Mouse (Mus musculus) kidney, adult 2 months (tissue): ENCODE results near the gene Gnb5. TPM values are rescaled to one million over a fixed set of nuclear protein-coding genes. Genes with fewer than 3 reads are reported as not detected.
A peak's percentile ranks its signal among the peaks of the same experiment; 100 is the strongest.

Source experiments
- DNase-seq: peaks from one replicate; pipeline ENCODE4 v3.0.0; 2021
- H3K27ac ChIP-seq: fragments of 200-500 bp; 2 replicates; pipeline ENCODE4 v1.5.1; 2012; ENCODE audit warnings: low read depth, low read length, control low read depth, inconsistent platforms; ENCODE audit not compliant: insufficient read depth
- H3K27me3 ChIP-seq: fragments of 200-500 bp; replicated peaks from 2 replicates; pipeline ENCODE4 v1.6.1; 2012; ENCODE audit warnings: mild to moderate bottlenecking, moderate library complexity, low read length, inconsistent platforms; ENCODE audit not compliant: control insufficient read depth, insufficient read depth
- H3K36me3 ChIP-seq: fragments of 200-500 bp; 2 replicates; pipeline ENCODE4 v1.6.1; 2012; ENCODE audit warnings: mild to moderate bottlenecking, moderate library complexity, low read length, inconsistent platforms; ENCODE audit not compliant: control insufficient read depth, insufficient read depth
- H3K4me1 ChIP-seq: fragments of 200-500 bp; 2 replicates; pipeline ENCODE4 v1.6.1; 2011; ENCODE audit warnings: low read length; ENCODE audit not compliant: control insufficient read depth, insufficient read depth
- H3K4me3 ChIP-seq: fragments of 200-500 bp; 2 replicates; pipeline ENCODE4 v1.5.1; 2011; ENCODE audit warnings: mild to moderate bottlenecking, low read depth, low read length, control low read depth; ENCODE audit not compliant: insufficient read depth
- CTCF ChIP-seq: fragments of 200-500 bp; conservative IDR thresholded peaks from 2 replicates; pipeline ENCODE4 v1.5.1; 2011; ENCODE audit warnings: low read depth, mild to moderate bottlenecking, control low read depth, low read length, moderate library complexity, mixed read lengths; ENCODE audit not compliant: insufficient read depth, insufficient read length
- POLR2A ChIP-seq: fragments of 200-500 bp; IDR thresholded peaks from one replicate; pipeline ENCODE4 v1.6.1; 2011; ENCODE audit warnings: low read depth, low read length, control low read depth
- WGBS: fragments of 180-500 bp; shearing (Covaris S2); methylation state at CpG from one replicate; pipeline ENCODE4 v1.1.7; 2018; 5-methylcytosine and 5-hydroxymethylcytosine counted together
- polyA plus RNA-seq: library from polyadenylated mRNA; depleted of rRNA; stranded (reverse); fragments of >200 nt; gene quantifications from 2 replicates; pipeline ENCODE4 v1.2.3, GENCODE M21; 2012

Gene Gnb5
- polyA plus RNA-seq, 1 experiment = 18.0 TPM

DNA sequence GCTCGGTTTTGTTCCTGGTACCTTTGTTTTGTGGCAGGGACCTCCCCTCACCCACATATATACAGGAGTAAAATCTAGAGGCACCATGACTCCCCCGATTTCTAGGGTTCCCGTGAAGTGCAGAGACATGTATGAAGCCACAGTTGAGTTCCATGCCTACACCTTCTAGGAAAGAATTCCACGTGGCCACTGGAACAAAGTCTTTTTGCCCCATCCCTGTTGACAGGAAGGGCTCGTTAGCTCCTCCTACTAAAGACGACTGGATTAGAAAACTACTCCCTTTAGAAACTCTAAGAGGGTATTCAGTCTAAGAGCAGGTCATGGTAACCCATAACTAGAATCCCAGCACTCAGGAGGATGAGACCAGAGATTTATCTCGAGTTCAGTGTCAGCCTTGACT lies 1.8 kb upstream of the Gnb5 start:
- no peak for DNase-seq
- H3K36me3 ChIP-seq = no peaks in the 10 kb centered on the region
- no peaks in the 10 kb centered on the region for H3K4me1 ChIP-seq
- no peak overlapping the region for H3K4me3 ChIP-seq
- no peaks in the 10 kb centered on the region for H3K27me3 ChIP-seq
- H3K27ac ChIP-seq = no peak overlapping the region
- TF ChIP-seq POLR2A (no peak), CTCF (no peak)
- WGBS = 48% methylated on average over 7 of the region's 7 CpGs

DNA sequence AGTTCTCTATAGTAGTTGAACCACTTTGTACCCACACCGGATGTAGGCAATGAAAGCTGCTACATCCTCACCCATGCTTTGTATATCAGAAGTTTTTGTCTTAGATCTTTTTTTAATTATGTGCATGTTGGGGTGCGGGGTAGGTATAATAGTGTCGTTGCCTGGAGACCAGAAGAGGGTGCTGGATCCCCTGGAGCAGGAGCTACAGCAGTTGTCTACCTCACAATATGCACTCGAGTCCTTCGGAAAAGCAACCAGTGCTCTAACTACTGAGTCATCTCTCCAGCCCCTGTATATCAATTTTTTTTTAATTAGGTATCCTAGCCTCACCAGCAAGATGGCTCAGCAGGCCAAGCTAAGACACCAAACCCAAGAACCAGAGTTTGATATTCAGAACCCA lies 927 bp downstream of the Gnb5 start:
- Histone ChIP-seq H3K4me3 (no peak overlapping the region), H3K36me3 (no peaks in the 10 kb centered on the region), H3K27me3 (no peaks in the 10 kb centered on the region), H3K4me1 (no peaks in the 10 kb centered on the region), H3K27ac (no peak overlapping the region)
- 91% methylated on average over 5 of the region's 5 CpGs for WGBS
- DNase-seq = no peak
- TF ChIP-seq POLR2A = no peak
- TF ChIP-seq CTCF = no peak

DNA sequence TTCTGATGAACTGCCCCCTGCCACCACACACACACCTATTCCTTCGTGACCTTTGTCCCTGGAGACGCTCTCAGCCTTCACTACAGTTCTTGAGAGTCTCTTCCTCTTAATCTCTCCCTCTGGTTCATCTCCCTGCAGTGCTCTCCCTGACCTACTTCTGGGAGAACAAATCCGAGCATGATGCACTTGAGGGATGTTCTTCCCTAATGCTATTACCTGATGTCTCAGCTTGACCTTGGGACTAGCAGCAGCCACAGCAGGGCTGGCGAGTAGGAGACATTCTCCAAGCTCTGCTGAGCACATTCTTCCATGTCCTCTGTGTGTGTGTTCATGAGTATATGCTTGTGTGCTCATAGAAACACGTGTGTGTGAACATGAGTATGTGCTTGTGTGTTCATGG lies 2.5 kb downstream of the Gnb5 start:
- Histone ChIP-seq H3K27me3 (no peaks in the 10 kb centered on the region), H3K4me3 (no peak overlapping the region), H3K27ac (no peak overlapping the region), H3K36me3 (no peaks in the 10 kb centered on the region), H3K4me1 (no peaks in the 10 kb centered on the region)
- TF ChIP-seq CTCF = no peak
- no peak for TF ChIP-seq POLR2A
- WGBS = 66% methylated on average over 5 of the region's 5 CpGs
- DNase-seq = no peak

DNA sequence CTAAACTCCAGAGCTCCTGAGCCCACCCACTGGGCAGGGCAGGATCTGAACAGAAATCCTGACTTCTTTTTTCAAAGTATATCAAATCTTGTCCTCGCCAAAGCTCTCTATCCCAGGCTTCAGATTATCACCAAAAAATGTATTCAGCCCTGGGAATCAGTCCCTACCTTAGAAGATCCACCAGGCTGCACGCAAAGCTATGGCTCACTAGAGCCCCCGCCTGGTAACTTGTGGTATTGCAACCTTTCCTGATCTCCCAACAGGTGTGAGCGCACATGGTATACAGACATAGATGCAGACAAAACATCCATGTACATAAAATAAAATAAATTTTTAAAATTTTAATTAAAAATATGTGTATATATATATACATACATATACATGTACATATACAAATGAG lies 5.9 kb downstream of the Gnb5 start:
- Histone ChIP-seq H3K27ac (no peak overlapping the region), H3K4me3 (no peak overlapping the region), H3K27me3 (no peaks in the 10 kb centered on the region), H3K36me3 (no peaks in the 10 kb centered on the region), H3K4me1 (no peaks in the 10 kb centered on the region)
- TF ChIP-seq CTCF = peak; percentile 76
- TF ChIP-seq POLR2A = no peak
- DNase-seq = peak; percentile 72
- WGBS = 25% methylated on average over 4 of the region's 4 CpGs

DNA sequence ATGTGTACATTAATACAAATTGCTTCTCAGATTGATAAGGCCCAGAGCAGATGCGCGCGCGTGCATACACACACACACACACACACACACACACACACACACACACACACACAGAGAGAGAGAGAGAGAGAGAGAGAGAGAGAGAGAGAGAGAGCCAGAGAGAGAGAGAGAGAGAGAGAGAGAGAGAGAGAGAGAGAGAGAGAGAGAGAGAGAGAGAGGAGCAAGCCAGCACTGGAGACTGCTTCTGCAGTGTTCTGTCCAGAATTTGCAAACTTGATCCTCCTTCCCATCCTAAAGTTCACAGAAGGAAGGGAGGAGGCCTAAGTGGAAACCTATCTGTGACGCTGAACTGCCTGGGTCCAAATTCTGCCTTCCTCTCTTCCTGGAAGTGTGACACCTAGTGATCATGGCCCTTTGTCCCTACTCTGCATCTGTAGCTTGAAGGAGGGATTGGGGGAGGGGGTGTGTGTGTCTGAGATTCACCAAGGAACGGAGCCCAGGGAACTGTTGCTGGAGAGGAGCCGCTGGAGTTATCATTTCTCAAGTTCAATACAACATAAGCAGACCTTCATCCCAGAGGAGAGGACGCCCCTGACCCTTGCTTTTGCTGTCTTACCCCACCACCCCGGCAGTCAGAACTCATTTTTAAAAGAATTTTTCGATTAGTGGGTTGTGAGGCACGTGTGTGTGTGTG lies 7.2 kb downstream of the Gnb5 start:
- peak overlapping the region; percentile 78; the same call in 1 of the 2 replicates for H3K4me3 ChIP-seq
- H3K4me1 ChIP-seq = no peaks in the 10 kb centered on the region
- no peak overlapping the region for H3K27ac ChIP-seq
- H3K27me3 ChIP-seq = no peaks in the 10 kb centered on the region
- 45% methylated on average over 11 of the region's 11 CpGs for WGBS
- H3K36me3 ChIP-seq = no peaks in the 10 kb centered on the region
- no peak for DNase-seq
- TF ChIP-seq POLR2A (no peak), CTCF (no peak)

DNA sequence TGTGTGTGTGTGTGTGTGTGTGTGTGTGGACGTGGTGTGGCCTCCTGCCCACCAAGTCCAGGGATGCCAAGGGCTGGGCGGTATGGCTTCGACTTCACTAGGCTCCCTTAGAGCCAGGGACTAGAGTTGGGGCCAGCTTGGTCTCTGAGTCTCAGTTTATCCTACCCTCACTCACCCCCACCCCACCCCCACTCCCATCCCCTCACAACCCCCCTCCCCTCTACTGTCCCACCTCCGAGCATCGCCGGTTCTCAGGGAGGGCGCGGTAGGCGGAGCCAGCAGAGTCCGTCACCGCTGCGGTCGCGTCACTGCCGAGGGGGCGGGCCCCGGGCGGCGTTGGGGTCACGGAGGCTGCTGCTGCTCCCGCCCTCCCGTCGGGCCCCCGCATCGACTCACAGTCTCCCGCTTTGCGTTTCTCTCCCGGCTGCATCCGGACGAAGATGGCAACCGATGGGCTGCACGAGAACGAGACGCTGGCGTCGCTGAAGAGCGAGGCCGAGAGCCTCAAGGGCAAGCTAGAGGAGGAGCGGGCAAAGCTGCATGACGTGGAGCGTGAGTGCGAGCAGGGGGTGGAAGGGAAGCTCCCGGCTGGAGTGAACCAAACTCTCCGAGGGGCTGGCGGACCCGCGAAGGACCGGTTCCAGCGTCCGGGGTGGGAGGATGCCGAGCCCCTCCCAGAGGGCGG lies 7.9 kb downstream of the Gnb5 start:
- peak; percentile 74 for DNase-seq

DNA sequence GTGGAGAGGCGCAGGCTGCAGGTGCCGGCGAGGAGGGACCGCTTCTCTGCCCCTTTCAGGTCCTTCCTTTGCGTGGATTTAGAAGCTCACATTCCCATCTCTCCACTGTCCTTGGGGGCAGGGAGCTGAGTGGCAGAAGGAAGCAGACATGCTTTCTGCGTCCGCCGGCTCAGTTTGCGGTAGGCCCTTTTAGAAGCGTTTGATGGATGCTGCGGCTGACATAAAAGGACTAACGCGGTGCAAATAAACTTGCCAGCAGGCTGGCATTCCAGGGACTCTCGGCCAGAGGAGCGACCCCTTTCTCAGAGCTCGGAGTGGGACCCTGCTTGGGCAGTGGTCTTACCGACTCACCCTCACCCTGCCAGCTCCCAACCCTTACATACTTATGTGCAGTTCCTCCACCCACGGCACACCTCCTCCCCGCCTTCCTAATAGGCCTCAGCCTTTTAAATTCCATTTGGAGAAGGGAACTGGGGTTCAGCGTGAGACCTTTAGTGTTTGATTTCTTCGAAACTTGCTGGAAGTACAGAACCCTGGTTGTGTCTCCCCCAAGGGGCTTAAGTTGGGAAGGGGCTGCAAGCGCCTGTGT lies 8.5 kb downstream of the Gnb5 start:
- Histone ChIP-seq H3K4me3 (peak overlapping the region; percentile 78), H3K27me3 (no peaks in the 10 kb centered on the region), H3K36me3 (no peaks in the 10 kb centered on the region), H3K4me1 (no peaks in the 10 kb centered on the region), H3K27ac (no peak overlapping the region)
- no peak for TF ChIP-seq CTCF
- no peak for TF ChIP-seq POLR2A
- WGBS = 9% methylated on average over 22 of the region's 22 CpGs
- peak; percentile 12 for DNase-seq

More for the DNA sequence above, 7.9 kb downstream of the Gnb5 start:
- Histone ChIP-seq H3K4me1 (no peaks in the 10 kb centered on the region), H3K27me3 (no peaks in the 10 kb centered on the region), H3K27ac (no peak overlapping the region), H3K36me3 (no peaks in the 10 kb centered on the region), H3K4me3 (peak overlapping the region; percentile 78)
- WGBS = 1% methylated on average over 52 of the region's 52 CpGs
- TF ChIP-seq CTCF (no peak), POLR2A (no peak)
